Comparison of ENCODE assay signal across 7 mouse cellular contexts in genomic region chr17:26502808-26503671, GRCm38 (mm10). TPM values are rescaled to one million over a fixed set of nuclear protein-coding genes. Genes with fewer than 3 reads are reported as not detected.
A peak's percentile ranks its signal among the peaks of the same experiment; 100 is the strongest.
DNase-seq lines count a peak whose midpoint lies in the region; ATAC-seq lines count a peak whose summit lies in the region.

No protein-coding gene starts in this region.

- peak; percentile 71 for DNase-seq in WW6 (ENCODE audit: low read depth, low spot score)
- DNase-seq in cerebellum, adult 9-10 months, result peak; percentile 93
- DNase-seq in frontal cortex, postnatal 25 days (ENCODE audit: low spot score in 2 of 2), result peak; percentile 42 to 60
- DNase-seq in left cerebral cortex, adult 9 months (ENCODE audit: low spot score in 2 of 2), result peak; percentile 82 to 87
- peak; percentile 68 for DNase-seq in right cerebral cortex, postnatal 14 days

- peak; percentile 59 for ATAC-seq in inflammation-experienced regulatory T-cells, adult 6 months
- peak; percentile 57 for ATAC-seq in megakaryocyte, adult 5-6 weeks (ENCODE audit: poor library complexity, severe bottlenecking)

RNA-seq across cellular contexts. Expression of gene Ergic1, which starts 58.2 kb away (rescaled TPM):
- polyA plus RNA-seq in inflammation-experienced regulatory T-cells, adult 6 months (2017; shearing (Covaris generic)), result 10 to 100 TPM; 35.9 to 50.4 (median 39.8) TPM
- 18.9 and 22.1 TPM in 2 replicates for total RNA-seq in megakaryocyte, adult 5-6 weeks (2015)
- 9.6 and 16.3 TPM in 2 replicates for total RNA-seq in megakaryocyte, adult 5-6 weeks (2017)

RNA-seq across cellular contexts. Expression of gene Dusp1, which starts 58.9 kb away (rescaled TPM):
- polyA plus RNA-seq in inflammation-experienced regulatory T-cells, adult 6 months (2017; shearing (Covaris generic)), result 10 to 100 TPM; 31.4 to 56.0 (median 32.0) TPM
- total RNA-seq in megakaryocyte, adult 5-6 weeks (2015), result 265 and 280 TPM in 2 replicates
- total RNA-seq in megakaryocyte, adult 5-6 weeks (2017), result 58.9 and 72.1 TPM in 2 replicates

Comparison
In these comparisons a context has a peak if more than half of its experiments do, and no peak if none do; other contexts are left out.
1. Peak in every context shown above with its lines: DNase-seq and ATAC-seq.